Mouse (Mus musculus): ENCODE results near the gene Bcas3. TPM values are rescaled to one million over a fixed set of nuclear protein-coding genes. Genes with fewer than 3 reads are reported as not detected.
A peak's percentile ranks its signal among the peaks of the same experiment; 100 is the strongest.

Gene Bcas3
- polyA plus RNA-seq, 1 experiment from 2014 or later = 19.1 TPM

DNA sequence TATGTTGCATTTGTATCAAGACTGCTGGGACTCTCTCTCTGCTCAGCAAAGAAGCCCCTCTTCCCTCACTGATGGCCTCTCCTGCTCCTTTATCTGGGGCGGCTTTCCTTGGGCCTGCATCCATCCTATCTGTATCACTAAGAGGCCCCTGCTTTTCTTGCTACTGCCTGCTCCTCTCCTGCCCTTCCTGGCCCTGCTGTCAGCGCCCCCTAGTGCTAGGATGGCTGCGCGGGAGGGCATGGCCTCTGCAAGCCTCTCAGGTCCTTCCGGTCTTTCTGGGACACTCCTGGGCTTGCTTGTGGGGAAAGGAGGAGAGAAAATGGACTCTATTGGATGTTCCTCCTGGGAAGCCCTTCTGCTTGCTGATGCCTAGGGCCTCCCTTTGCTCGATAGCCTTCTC, 470.2 kb downstream of the Bcas3 start:
- Histone ChIP-seq H3K27me3 (ENCODE audit: control insufficient read depth, insufficient read depth, low read depth, low read length) (peaks cover 46% of the 10 kb centered on the region), H3K9me3 (replicated peaks; ENCODE audit: control insufficient read depth, low read length) (no peaks in the 10 kb centered on the region), H3K4me2 (ENCODE audit: low read depth, low read length) (no peak overlapping the region), H3K27ac (ENCODE audit: low read length) (no peak overlapping the region), H3K36me3 (ENCODE audit: control insufficient read depth, insufficient read depth) (no peaks in the 10 kb centered on the region), H3K9ac (ENCODE audit: low read depth, low read length) (no peak overlapping the region), H3K4me3 (ENCODE audit: low read depth, low read length) (no peak overlapping the region), H3K4me1 (ENCODE audit: control insufficient read depth, low read depth, low read length) (peaks cover 9% of the 10 kb centered on the region)
- WGBS (ENCODE audit: insufficient replicate concordance) = 10% methylated on average over 6 of the region's 6 CpGs
- peak; percentile 66 for ATAC-seq (ENCODE audit: low read depth)

- WGBS (ENCODE audit: insufficient replicate concordance) = 74% methylated on average over 4 of the region's 4 CpGs
Measured at GRCm38 (mm10) chr11:85823794-85824193, 470.8 kb downstream of the Bcas3 start.

GRCm38 (mm10) chr11:85825031-85825430, 472.1 kb downstream of the Bcas3 start:
- H3K9me3 ChIP-seq (replicated peaks; ENCODE audit: control insufficient read depth, low read length) = no peaks in the 10 kb centered on the region
- H3K4me1 ChIP-seq (ENCODE audit: control insufficient read depth, low read depth, low read length) = peaks cover 9% of the 10 kb centered on the region
- no peak overlapping the region for H3K4me2 ChIP-seq (ENCODE audit: low read depth, low read length)
- no peak overlapping the region for H3K27ac ChIP-seq (ENCODE audit: low read length)
- no peak overlapping the region for H3K9ac ChIP-seq (ENCODE audit: low read depth, low read length)
- peaks cover 64% of the 10 kb centered on the region for H3K27me3 ChIP-seq (ENCODE audit: control insufficient read depth, insufficient read depth, low read depth, low read length)
- H3K4me3 ChIP-seq (ENCODE audit: low read depth, low read length) = no peak overlapping the region
- H3K36me3 ChIP-seq (ENCODE audit: control insufficient read depth, insufficient read depth) = no peaks in the 10 kb centered on the region
- WGBS (ENCODE audit: insufficient replicate concordance) = 70% methylated on average over 10 of the region's 10 CpGs
- no peak for ATAC-seq (ENCODE audit: low read depth)

More at GRCm38 (mm10) chr11:85823794-85824193, 470.8 kb downstream of the Bcas3 start:
- no peak overlapping the region for H3K4me3 ChIP-seq (ENCODE audit: low read depth, low read length)
- no peak overlapping the region for H3K4me2 ChIP-seq (ENCODE audit: low read depth, low read length)
- H3K9me3 ChIP-seq (replicated peaks; ENCODE audit: control insufficient read depth, low read length) = no peaks in the 10 kb centered on the region
- H3K36me3 ChIP-seq (ENCODE audit: control insufficient read depth, insufficient read depth) = no peaks in the 10 kb centered on the region
- no peak for ATAC-seq (ENCODE audit: low read depth)
- H3K9ac ChIP-seq (ENCODE audit: low read depth, low read length) = no peak overlapping the region
- peaks cover 9% of the 10 kb centered on the region for H3K4me1 ChIP-seq (ENCODE audit: control insufficient read depth, low read depth, low read length)
- no peak overlapping the region for H3K27ac ChIP-seq (ENCODE audit: low read length)
- H3K27me3 ChIP-seq (ENCODE audit: control insufficient read depth, insufficient read depth, low read depth, low read length) = peaks cover 52% of the 10 kb centered on the region

GRCm38 (mm10) chr11:85825823-85826222, 472.9 kb downstream of the Bcas3 start:
- peaks cover 72% of the 10 kb centered on the region for H3K27me3 ChIP-seq (ENCODE audit: control insufficient read depth, insufficient read depth, low read depth, low read length)
- no peak overlapping the region for H3K4me2 ChIP-seq (ENCODE audit: low read depth, low read length)
- no peak overlapping the region for H3K4me3 ChIP-seq (ENCODE audit: low read depth, low read length)
- no peak overlapping the region for H3K9ac ChIP-seq (ENCODE audit: low read depth, low read length)
- peaks cover 9% of the 10 kb centered on the region for H3K4me1 ChIP-seq (ENCODE audit: control insufficient read depth, low read depth, low read length)
- H3K27ac ChIP-seq (ENCODE audit: low read length) = no peak overlapping the region
- WGBS (ENCODE audit: insufficient replicate concordance) = 41% methylated on average over 7 of the region's 7 CpGs
- H3K36me3 ChIP-seq (ENCODE audit: control insufficient read depth, insufficient read depth) = no peaks in the 10 kb centered on the region
- ATAC-seq (ENCODE audit: low read depth) = no peak
- H3K9me3 ChIP-seq (replicated peaks; ENCODE audit: control insufficient read depth, low read length) = no peaks in the 10 kb centered on the region

GRCm38 (mm10) chr11:85827342-85827741, 474.4 kb downstream of the Bcas3 start:
- Histone ChIP-seq H3K9ac (ENCODE audit: low read depth, low read length) (no peak overlapping the region), H3K4me2 (ENCODE audit: low read depth, low read length) (no peak overlapping the region), H3K36me3 (ENCODE audit: control insufficient read depth, insufficient read depth) (no peaks in the 10 kb centered on the region), H3K27ac (ENCODE audit: low read length) (no peak overlapping the region), H3K9me3 (replicated peaks; ENCODE audit: control insufficient read depth, low read length) (no peaks in the 10 kb centered on the region), H3K4me3 (ENCODE audit: low read depth, low read length) (no peak overlapping the region), H3K27me3 (ENCODE audit: control insufficient read depth, insufficient read depth, low read depth, low read length) (peaks cover 88% of the 10 kb centered on the region), H3K4me1 (ENCODE audit: control insufficient read depth, low read depth, low read length) (peaks cover 15% of the 10 kb centered on the region)
- ATAC-seq (ENCODE audit: low read depth) = peak; percentile 53
- 9% methylated on average over 9 of the region's 9 CpGs for WGBS (ENCODE audit: insufficient replicate concordance)

DNA sequence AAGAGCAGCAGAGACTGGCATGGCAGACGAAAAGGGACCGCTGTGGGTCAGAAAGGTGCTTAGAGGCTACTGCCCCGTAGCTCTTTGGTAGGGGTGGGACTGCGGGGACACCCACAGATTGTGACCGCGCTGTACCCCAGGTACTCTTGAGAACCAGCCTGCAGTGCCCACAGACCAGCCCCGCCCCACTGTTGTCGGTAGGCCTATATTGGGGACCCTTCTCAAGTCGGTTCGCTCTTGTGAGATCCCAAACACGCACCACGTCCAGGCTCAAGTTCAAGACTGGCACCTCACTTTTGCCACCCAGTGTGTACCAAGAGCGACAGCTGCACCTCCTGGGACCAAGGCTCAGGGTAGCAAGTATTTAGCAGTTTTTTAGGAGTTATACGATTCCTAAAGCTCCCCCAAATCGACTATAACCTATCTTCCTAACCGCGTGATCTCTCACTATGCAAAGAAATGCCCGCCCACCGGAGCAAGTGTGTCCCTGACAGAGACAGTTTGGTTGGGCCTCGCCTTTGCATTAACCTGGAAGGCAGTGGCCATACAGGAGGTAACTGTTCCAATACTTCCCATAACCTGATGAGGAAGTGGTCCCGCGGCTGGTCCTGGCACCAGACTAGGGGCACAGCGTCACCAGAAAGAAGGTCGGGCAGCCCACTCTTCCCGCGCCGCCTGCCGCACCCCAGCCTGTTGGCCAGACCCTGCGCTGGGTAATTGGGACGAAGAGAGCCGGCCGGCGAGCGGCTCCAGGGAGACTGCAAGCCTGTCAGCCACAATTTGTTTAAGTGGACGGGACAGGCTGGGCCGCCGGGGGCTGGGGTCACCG, 475.9 kb downstream of the Bcas3 start:
- Histone ChIP-seq H3K27me3 (ENCODE audit: control insufficient read depth, insufficient read depth, low read depth, low read length) (peaks cover 100% of the 10 kb centered on the region), H3K4me2 (ENCODE audit: low read depth, low read length) (no peak overlapping the region), H3K36me3 (ENCODE audit: control insufficient read depth, insufficient read depth) (no peaks in the 10 kb centered on the region), H3K4me1 (ENCODE audit: control insufficient read depth, low read depth, low read length) (peaks cover 14% of the 10 kb centered on the region), H3K27ac (ENCODE audit: low read length) (no peak overlapping the region), H3K4me3 (ENCODE audit: low read depth, low read length) (no peak overlapping the region), H3K9ac (ENCODE audit: low read depth, low read length) (no peak overlapping the region), H3K9me3 (replicated peaks; ENCODE audit: control insufficient read depth, low read length) (no peaks in the 10 kb centered on the region)
- 8% methylated on average over 38 of the region's 38 CpGs for WGBS (ENCODE audit: insufficient replicate concordance)
- no peak for ATAC-seq (ENCODE audit: low read depth)

GRCm38 (mm10) chr11:85829520-85830440, 476.8 kb downstream of the Bcas3 start:
- no peak for ATAC-seq (ENCODE audit: low read depth)
- H3K27ac ChIP-seq (ENCODE audit: low read length) = no peak overlapping the region
- H3K9me3 ChIP-seq (replicated peaks; ENCODE audit: control insufficient read depth, low read length) = no peaks in the 10 kb centered on the region
- H3K4me2 ChIP-seq (ENCODE audit: low read depth, low read length) = no peak overlapping the region
- no peaks in the 10 kb centered on the region for H3K36me3 ChIP-seq (ENCODE audit: control insufficient read depth, insufficient read depth)
- H3K27me3 ChIP-seq (ENCODE audit: control insufficient read depth, insufficient read depth, low read depth, low read length) = peaks cover 100% of the 10 kb centered on the region
- H3K9ac ChIP-seq (ENCODE audit: low read depth, low read length) = no peak overlapping the region
- H3K4me3 ChIP-seq (ENCODE audit: low read depth, low read length) = no peak overlapping the region
- H3K4me1 ChIP-seq (ENCODE audit: control insufficient read depth, low read depth, low read length) = peaks cover 14% of the 10 kb centered on the region
- under 1% methylated on average over 57 of the region's 61 CpGs for WGBS (ENCODE audit: insufficient replicate concordance)

- Histone ChIP-seq H3K27ac (ENCODE audit: low read length) (no peak overlapping the region), H3K36me3 (ENCODE audit: control insufficient read depth, insufficient read depth) (no peaks in the 10 kb centered on the region), H3K4me2 (ENCODE audit: low read depth, low read length) (no peak overlapping the region), H3K27me3 (ENCODE audit: control insufficient read depth, insufficient read depth, low read depth, low read length) (peaks cover 100% of the 10 kb centered on the region), H3K9me3 (replicated peaks; ENCODE audit: control insufficient read depth, low read length) (no peaks in the 10 kb centered on the region), H3K4me3 (ENCODE audit: low read depth, low read length) (no peak overlapping the region), H3K4me1 (ENCODE audit: control insufficient read depth, low read depth, low read length) (peaks cover 14% of the 10 kb centered on the region), H3K9ac (ENCODE audit: low read depth, low read length) (no peak overlapping the region)
- no peak for ATAC-seq (ENCODE audit: low read depth)
- WGBS (ENCODE audit: insufficient replicate concordance) = 3% methylated on average over 17 of the region's 17 CpGs
Measured at GRCm38 (mm10) chr11:85830901-85831341, 478.0 kb downstream of the Bcas3 start.
